Mouse (Mus musculus): ENCODE data around the gene Fam107a.

DNA sequence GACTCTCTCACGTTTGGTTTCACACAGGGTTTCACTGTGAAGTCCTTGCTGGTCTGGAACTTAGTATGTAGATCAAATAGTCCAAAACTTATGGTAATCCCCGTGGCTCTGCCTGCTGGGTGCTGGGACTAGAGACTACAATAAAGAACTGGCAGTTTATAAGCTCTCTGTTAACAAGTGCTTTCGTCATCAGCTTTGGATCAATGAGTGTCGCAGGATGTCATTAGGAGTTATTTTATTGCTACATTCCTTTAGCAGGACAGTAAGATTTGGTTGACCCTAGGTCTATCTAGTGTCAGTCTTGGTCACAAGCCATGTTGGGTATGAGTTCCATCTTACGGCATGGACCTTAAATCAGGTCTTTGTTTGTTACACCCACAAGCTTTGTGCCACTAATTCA is 57.6 kb downstream of the Fam107a start:
- TF ChIP-seq POLR2A (IDR thresholded peaks at IDR 0.05; ENCODE audit: control insufficient read depth in 1 of 2, insufficient read depth in 1 of 2, low read depth in 1 of 2, low read length in 2 of 2, poor library complexity in 1 of 2) = no peak
- TF ChIP-seq CTCF (IDR thresholded peaks at IDR 0.05 in 2 of 3, conservative IDR thresholded peaks at IDR 0.05 in 1 of 3; ENCODE audit: control insufficient read depth in 1 of 3, insufficient read depth in 1 of 3, low read depth in 2 of 3, low read length in 3 of 3, poor library complexity in 1 of 3, severe bottlenecking in 1 of 3) = no peak
- TF ChIP-seq UBTF (IDR thresholded peaks at IDR 0.05; ENCODE audit: borderline replicate concordance, insufficient read depth, low read depth, low read length) = no peak
- no peak for TF ChIP-seq ZNF384 (IDR thresholded peaks at IDR 0.05; ENCODE audit: low read depth, low read length)
- no peak for TF ChIP-seq ZKSCAN1 (IDR thresholded peaks at IDR 0.05; ENCODE audit: low read depth, low read length)
- no peak for TF ChIP-seq BHLHE40 (IDR thresholded peaks at IDR 0.05; ENCODE audit: borderline replicate concordance, low read depth, low read length)

All from MEL (cell line).